Mouse (Mus musculus): ENCODE measurements at regions not wholly inside any gene's neighbourhood (a gene's known extent, or its start where the extent isn't known, plus 50 kb on each side); places are given as distances from the start of the nearest gene placed in this dataset.

GRCm38 (mm10) chr8:92427801-92428200 lies 70.4 kb downstream of the Irx5 start:
- H3K9me3 ChIP-seq (ENCODE audit: control insufficient read depth, low read length), result no peaks in the 10 kb centered on the region
- no peak overlapping the region for H3K4me2 ChIP-seq (ENCODE audit: low read depth, severe bottlenecking)
- H3K4me1 ChIP-seq (ENCODE audit: control insufficient read depth, insufficient read depth, low read length), result no peaks in the 10 kb centered on the region
- ATAC-seq (ENCODE audit: insufficient number of reproducible peaks, low FRiP score, low TSS enrichment, low read depth), result no peak
- H3K4me3 ChIP-seq (ENCODE audit: low read depth, low read length), result no peak overlapping the region
- H3K9ac ChIP-seq (ENCODE audit: low read length), result no peak overlapping the region
- H3K27ac ChIP-seq (replicated peaks; ENCODE audit: low read depth, low read length), result no peak overlapping the region
- no peak for DNase-seq (ENCODE audit: low spot score)
- WGBS, result 71% methylated on average over 9 of the region's 9 CpGs
- H3K36me3 ChIP-seq (ENCODE audit: control insufficient read depth, insufficient read depth, low read length), result no peaks in the 10 kb centered on the region
- no peaks in the 10 kb centered on the region for H3K27me3 ChIP-seq (ENCODE audit: control insufficient read depth, insufficient read depth, low read length)

- 15% methylated on average over 15 of the region's 15 CpGs for WGBS
- no peak overlapping the region for H3K27ac ChIP-seq (replicated peaks; ENCODE audit: low read depth, low read length)
- H3K4me1 ChIP-seq (ENCODE audit: control insufficient read depth, insufficient read depth, low read length), result peaks cover 9% of the 10 kb centered on the region; the same call in 1 of the 2 replicates
- H3K27me3 ChIP-seq (ENCODE audit: control insufficient read depth, insufficient read depth, low read length), result no peaks in the 10 kb centered on the region
- DNase-seq (ENCODE audit: low spot score), result peak; percentile 52
- no peak overlapping the region for H3K4me2 ChIP-seq (ENCODE audit: low read depth, severe bottlenecking)
- no peaks in the 10 kb centered on the region for H3K36me3 ChIP-seq (ENCODE audit: control insufficient read depth, insufficient read depth, low read length)
- no peak overlapping the region for H3K4me3 ChIP-seq (ENCODE audit: low read depth, low read length)
- no peak overlapping the region for H3K9ac ChIP-seq (ENCODE audit: low read length)
- no peak for ATAC-seq (ENCODE audit: insufficient number of reproducible peaks, low FRiP score, low TSS enrichment, low read depth)
- H3K9me3 ChIP-seq (ENCODE audit: control insufficient read depth, low read length), result no peaks in the 10 kb centered on the region
These were observed 79.7 kb downstream of the Irx5 start for GRCm38 (mm10) chr8:92437075-92437663.

GRCm38 (mm10) chr8:92438294-92438693 lies 80.9 kb downstream of the Irx5 start:
- DNase-seq (ENCODE audit: low spot score), result no peak
- no peaks in the 10 kb centered on the region for H3K36me3 ChIP-seq (ENCODE audit: control insufficient read depth, insufficient read depth, low read length)
- no peak for ATAC-seq (ENCODE audit: insufficient number of reproducible peaks, low FRiP score, low TSS enrichment, low read depth)
- no peaks in the 10 kb centered on the region for H3K27me3 ChIP-seq (ENCODE audit: control insufficient read depth, insufficient read depth, low read length)
- WGBS, result 40% methylated on average over 9 of the region's 9 CpGs
- H3K9me3 ChIP-seq (ENCODE audit: control insufficient read depth, low read length), result no peaks in the 10 kb centered on the region
- H3K4me2 ChIP-seq (ENCODE audit: low read depth, severe bottlenecking), result no peak overlapping the region
- H3K4me3 ChIP-seq (ENCODE audit: low read depth, low read length), result no peak overlapping the region
- H3K27ac ChIP-seq (replicated peaks; ENCODE audit: low read depth, low read length), result no peak overlapping the region
- H3K4me1 ChIP-seq (ENCODE audit: control insufficient read depth, insufficient read depth, low read length), result peaks cover 9% of the 10 kb centered on the region; the same call in 1 of the 2 replicates
- H3K9ac ChIP-seq (ENCODE audit: low read length), result no peak overlapping the region

- Histone ChIP-seq H3K4me1 (ENCODE audit: control insufficient read depth, insufficient read depth, low read length) (peaks cover 9% of the 10 kb centered on the region; the same call in 1 of the 2 replicates), H3K36me3 (ENCODE audit: control insufficient read depth, insufficient read depth, low read length) (no peaks in the 10 kb centered on the region), H3K27ac (replicated peaks; ENCODE audit: low read depth, low read length) (no peak overlapping the region), H3K9ac (ENCODE audit: low read length) (no peak overlapping the region), H3K9me3 (ENCODE audit: control insufficient read depth, low read length) (no peaks in the 10 kb centered on the region), H3K27me3 (ENCODE audit: control insufficient read depth, insufficient read depth, low read length) (no peaks in the 10 kb centered on the region), H3K4me3 (ENCODE audit: low read depth, low read length) (no peak overlapping the region), H3K4me2 (ENCODE audit: low read depth, severe bottlenecking) (no peak overlapping the region)
- ATAC-seq (ENCODE audit: insufficient number of reproducible peaks, low FRiP score, low TSS enrichment, low read depth), result no peak
- no peak for DNase-seq (ENCODE audit: low spot score)
- 66% methylated on average over 9 of the region's 9 CpGs for WGBS
These were observed 82.5 kb downstream of the Irx5 start for GRCm38 (mm10) chr8:92439713-92440436.

- H3K36me3 ChIP-seq (ENCODE audit: control insufficient read depth, insufficient read depth, low read length), result no peaks in the 10 kb centered on the region
- no peak overlapping the region for H3K9ac ChIP-seq (ENCODE audit: low read length)
- peaks cover 3% of the 10 kb centered on the region; the same call in 1 of the 2 replicates for H3K4me1 ChIP-seq (ENCODE audit: control insufficient read depth, insufficient read depth, low read length)
- ATAC-seq (ENCODE audit: insufficient number of reproducible peaks, low FRiP score, low TSS enrichment, low read depth) (no peak), DNase-seq (ENCODE audit: low spot score) (no peak)
- H3K9me3 ChIP-seq (ENCODE audit: control insufficient read depth, low read length), result no peaks in the 10 kb centered on the region
- H3K4me3 ChIP-seq (ENCODE audit: low read depth, low read length), result no peak overlapping the region
- H3K27me3 ChIP-seq (ENCODE audit: control insufficient read depth, insufficient read depth, low read length), result no peaks in the 10 kb centered on the region
- no peak overlapping the region for H3K4me2 ChIP-seq (ENCODE audit: low read depth, severe bottlenecking)
- 77% methylated on average over 6 of the region's 6 CpGs for WGBS
- no peak overlapping the region for H3K27ac ChIP-seq (replicated peaks; ENCODE audit: low read depth, low read length)
These were observed 84.7 kb downstream of the Irx5 start for GRCm38 (mm10) chr8:92442086-92442485.

GRCm38 (mm10) chr8:92459291-92459690 lies 101.9 kb downstream of the Irx5 start:
- H3K4me2 ChIP-seq (ENCODE audit: low read depth, severe bottlenecking), result no peak overlapping the region
- H3K4me1 ChIP-seq (ENCODE audit: control insufficient read depth, insufficient read depth, low read length), result 0 out of 2 replicates have a peak, but pooled peaks cover 5% of the 10 kb centered on the region
- ATAC-seq (ENCODE audit: insufficient number of reproducible peaks, low FRiP score, low TSS enrichment, low read depth), result no peak
- H3K36me3 ChIP-seq (ENCODE audit: control insufficient read depth, insufficient read depth, low read length), result no peaks in the 10 kb centered on the region
- H3K27ac ChIP-seq (replicated peaks; ENCODE audit: low read depth, low read length), result no peak overlapping the region
- H3K9ac ChIP-seq (ENCODE audit: low read length), result no peak overlapping the region
- H3K27me3 ChIP-seq (ENCODE audit: control insufficient read depth, insufficient read depth, low read length), result peaks cover 37% of the 10 kb centered on the region
- 83% methylated on average over 5 of the region's 5 CpGs for WGBS
- DNase-seq (ENCODE audit: low spot score), result no peak
- no peaks in the 10 kb centered on the region; the same call in 1 of the 2 replicates for H3K9me3 ChIP-seq (ENCODE audit: control insufficient read depth, low read length)
- no peak overlapping the region for H3K4me3 ChIP-seq (ENCODE audit: low read depth, low read length)

GRCm38 (mm10) chr8:92460129-92460953 lies 102.9 kb downstream of the Irx5 start:
- H3K36me3 ChIP-seq (ENCODE audit: control insufficient read depth, insufficient read depth, low read length), result no peaks in the 10 kb centered on the region
- H3K27ac ChIP-seq (replicated peaks; ENCODE audit: low read depth, low read length), result no peak overlapping the region
- peak overlapping the region; percentile 53 for H3K4me3 ChIP-seq (ENCODE audit: low read depth, low read length)
- under 1% methylated on average over 93 of the region's 93 CpGs for WGBS
- 0 out of 2 replicates have a peak, but pooled peaks cover 4% of the 10 kb centered on the region for H3K4me1 ChIP-seq (ENCODE audit: control insufficient read depth, insufficient read depth, low read length)
- peak overlapping the region; percentile 72 for H3K9ac ChIP-seq (ENCODE audit: low read length)
- H3K27me3 ChIP-seq (ENCODE audit: control insufficient read depth, insufficient read depth, low read length), result peaks cover 37% of the 10 kb centered on the region
- ATAC-seq (ENCODE audit: insufficient number of reproducible peaks, low FRiP score, low TSS enrichment, low read depth) (peak; percentile 58; the same call in 1 of the 2 replicates), DNase-seq (ENCODE audit: low spot score) (peak; percentile 78)
- peak overlapping the region; percentile 96 for H3K4me2 ChIP-seq (ENCODE audit: low read depth, severe bottlenecking)
- H3K9me3 ChIP-seq (ENCODE audit: control insufficient read depth, low read length), result no peaks in the 10 kb centered on the region; the same call in 1 of the 2 replicates

Data from limb, embryonic 11.5 days (tissue).